Mouse (Mus musculus) intestine, embryonic 14.5 days (tissue): ENCODE results near the gene C130026I21Rik. TPM values are rescaled to one million over a fixed set of nuclear protein-coding genes. Genes with fewer than 3 reads are reported as not detected.

Source experiments
- ATAC-seq: fragments of 200-750 bp; cut with Nextera tagmentation; replicated peaks from 2 replicates; pipeline ENCODE4 v1.8.0; 2017; ENCODE audit warnings: low read depth, moderate number of reproducible peaks, moderate TSS enrichment, moderate library complexity; ENCODE audit not compliant: low FRiP score, low TSS enrichment
- DNase-seq: peaks from one replicate; pipeline ENCODE4 v3.0.0-alpha.2; 2018; ENCODE audit warnings: low spot score
- H3K27ac ChIP-seq: fragments of 300-500 bp; sonication (generic); 2 replicates; pipeline ENCODE4 v1.5.1; 2014; ENCODE audit warnings: low read depth, mild to moderate bottlenecking, control low read depth
- H3K27me3 ChIP-seq: fragments of 300-500 bp; sonication (generic); replicated peaks from 2 replicates; pipeline ENCODE4 v1.6.1; 2014; ENCODE audit warnings: low read length, control low read depth; ENCODE audit not compliant: control insufficient read depth, insufficient read depth
- H3K36me3 ChIP-seq: fragments of 300-500 bp; sonication (generic); 2 replicates; pipeline ENCODE4 v1.6.1; 2014; ENCODE audit warnings: low read length, control low read depth; ENCODE audit not compliant: control insufficient read depth, insufficient read depth
- H3K4me1 ChIP-seq: fragments of 300-500 bp; sonication (generic); replicated peaks from 2 replicates; pipeline ENCODE4 v1.6.1; 2014; ENCODE audit warnings: low read length, control low read depth, mixed read lengths; ENCODE audit not compliant: control insufficient read depth, insufficient read depth
- H3K4me2 ChIP-seq: fragments of 300-500 bp; sonication (generic); 2 replicates; pipeline ENCODE4 v1.6.1; 2014; ENCODE audit warnings: low read length
- H3K4me3 ChIP-seq: fragments of 300-500 bp; sonication (generic); 2 replicates; pipeline ENCODE4 v1.5.1; 2014; ENCODE audit warnings: low read depth, low read length, control low read depth, mixed read lengths
- H3K9ac ChIP-seq: fragments of 300-500 bp; sonication (generic); 2 replicates; pipeline ENCODE4 v1.6.1; 2014; ENCODE audit warnings: mild to moderate bottlenecking, low read length
- H3K9me3 ChIP-seq: fragments of 300-500 bp; sonication (generic); 2 replicates; pipeline ENCODE4 v1.6.1; 2016; ENCODE audit warnings: low read length, control low read depth; ENCODE audit not compliant: control insufficient read depth
- WGBS: fragments of 180-500 bp; shearing (Covaris S2); extraction: QIAGEN DNeasy Blood & Tissue Kit; methylation state at CpG from one replicate; pipeline ENCODE4 v1.1.7; 2014; 5-methylcytosine and 5-hydroxymethylcytosine counted together
- microRNA-seq: library from miRNA; unstranded; fragments of <30 nt; microRNA quantifications from one replicate; pipeline ENCODE4, GENCODE M21; 2016
- polyA plus RNA-seq: library from polyadenylated mRNA; unstranded; fragments of >200 nt; fragmentation: Nextera tagmentation; extraction: Ambion mirVana; gene quantifications from 2 replicates; pipeline ENCODE4 v1.2.1, GENCODE M21; 2014

C130026I21Rik gene
- polyA plus RNA-seq, 1 experiment from 2014 or later: not detected

GRCm38 (mm10) chr1:84951566-84951965 lies 318.8 kb downstream of the C130026I21Rik start:
- no peaks in the 10 kb centered on the region for H3K4me1 ChIP-seq
- no peaks in the 10 kb centered on the region for H3K36me3 ChIP-seq
- H3K9ac ChIP-seq: no peak overlapping the region
- no peak overlapping the region for H3K27ac ChIP-seq
- no peak for DNase-seq
- no peak overlapping the region for H3K4me3 ChIP-seq
- H3K9me3 ChIP-seq: no peaks in the 10 kb centered on the region
- ATAC-seq: no peak
- H3K4me2 ChIP-seq: no peak overlapping the region
- 85% methylated on average over 3 of the region's 3 CpGs for WGBS
- H3K27me3 ChIP-seq: no peaks in the 10 kb centered on the region

- ATAC-seq: no peak
- no peaks in the 10 kb centered on the region for H3K4me1 ChIP-seq
Measured at GRCm38 (mm10) chr1:84947390-84947789, 323.0 kb downstream of the C130026I21Rik start.

GRCm38 (mm10) chr1:84945950-84946349 lies 324.4 kb downstream of the C130026I21Rik start:
- WGBS: 69% methylated on average over 3 of the region's 3 CpGs
- Histone ChIP-seq H3K4me2 (no peak overlapping the region), H3K27me3 (no peaks in the 10 kb centered on the region), H3K27ac (no peak overlapping the region), H3K36me3 (no peaks in the 10 kb centered on the region), H3K4me3 (no peak overlapping the region), H3K4me1 (no peaks in the 10 kb centered on the region), H3K9me3 (no peaks in the 10 kb centered on the region), H3K9ac (no peak overlapping the region)
- ATAC-seq (no peak), DNase-seq (no peak)

More at GRCm38 (mm10) chr1:84947390-84947789, 323.0 kb downstream of the C130026I21Rik start:
- H3K27ac ChIP-seq: no peak overlapping the region
- no peak overlapping the region for H3K4me3 ChIP-seq
- H3K4me2 ChIP-seq: no peak overlapping the region
- H3K9ac ChIP-seq: no peak overlapping the region
- WGBS: 66% methylated on average over 2 of the region's 2 CpGs
- no peaks in the 10 kb centered on the region for H3K27me3 ChIP-seq
- no peak for DNase-seq
- no peaks in the 10 kb centered on the region for H3K9me3 ChIP-seq
- H3K36me3 ChIP-seq: no peaks in the 10 kb centered on the region

- Histone ChIP-seq H3K36me3 (no peaks in the 10 kb centered on the region), H3K27ac (no peak overlapping the region), H3K27me3 (no peaks in the 10 kb centered on the region), H3K4me2 (no peak overlapping the region), H3K9me3 (no peaks in the 10 kb centered on the region), H3K4me3 (no peak overlapping the region), H3K4me1 (no peaks in the 10 kb centered on the region), H3K9ac (no peak overlapping the region)
- 95% methylated on average over 4 of the region's 4 CpGs for WGBS
- ATAC-seq (no peak), DNase-seq (no peak)
Measured at GRCm38 (mm10) chr1:84943549-84943948, 326.8 kb downstream of the C130026I21Rik start.

Small RNA genes within 50 kb of the gene (microRNA-seq; reads per million reads assigned to microRNA genes)
- not detected for gene Gm27907

Other genes starting within 250 kb of the C130026I21Rik start
- gene Gm10553, start 170.4 kb downstream of the C130026I21Rik start, polyA plus RNA-seq: not detected in 2 replicates
- gene A530032D15Rik, start 160.7 kb downstream of the C130026I21Rik start, polyA plus RNA-seq: not detected in 2 replicates